Mouse (Mus musculus) activated CD4-positive, CD25-positive, alpha-beta regulatory T cell, adult 9 weeks (primary cell): Measurements from ENCODE around the gene Gm28998. TPM values are rescaled to one million over a fixed set of nuclear protein-coding genes. Genes with fewer than 3 reads are reported as not detected.

ENCODE experiments used
- polyA plus RNA-seq: library from polyadenylated mRNA; unstranded; fragments of 100-300 nt; shearing (Covaris generic); gene quantifications from one replicate; pipeline ENCODE4 v1.2.1, GENCODE M21; 2017

Gene Gm28998
- polyA plus RNA-seq, result not detected

GRCm38 (mm10) chrY:7253487-7253886 lies at the start of gene Gm28998:
TSS of gene Gm28998 (plus strand) at chrY:7253787.

Other genes starting within 250 kb of the Gm28998 start
- gene Gm21244, start 84.5 kb upstream of the Gm28998 start, polyA plus RNA-seq, result not detected
- not detected for gene Gm21788, start 151.2 kb downstream of the Gm28998 start, polyA plus RNA-seq